14 mouse cellular contexts compared by ENCODE assay signal in the genomic region with DNA sequence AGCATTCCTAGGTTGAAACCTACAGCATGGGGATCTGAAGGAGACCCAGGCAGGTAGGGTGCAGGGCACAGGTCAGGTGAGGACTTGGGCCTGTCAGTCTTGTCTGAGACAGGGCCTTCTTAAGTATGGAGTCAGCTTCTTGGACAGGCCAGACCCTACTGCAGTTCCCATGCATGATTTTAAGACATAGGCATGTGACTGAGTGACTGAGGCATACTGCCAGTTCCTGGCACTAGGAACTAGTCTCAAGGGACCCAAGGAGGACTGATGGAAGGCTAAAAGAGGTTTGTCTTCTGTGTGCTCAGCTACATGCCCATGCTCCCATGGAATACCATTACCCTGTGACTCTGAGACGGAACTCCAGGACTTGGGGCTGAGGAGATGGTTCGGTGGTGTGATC. TPM values are rescaled to one million over a fixed set of nuclear protein-coding genes. Genes with fewer than 3 reads are reported as not detected.
DNase-seq lines count a peak whose midpoint lies in the region; ATAC-seq lines count a peak whose summit lies in the region.
"Had no signal": no experiment of that assay in that cellular context is flagged by ENCODE, and none has a peak within 500 bp of the region (broad histone marks: within the 10 kb centered on the region; RNA-seq: fewer than 3 reads in every experiment).

No protein-coding gene starts in this region.

- H3K4me3 ChIP-seq in hindbrain, embryonic 13.5 days: no peak overlapping the region
- H3K4me3 ChIP-seq in hindbrain, embryonic 11.5 days (ENCODE audit: low read depth, low read length): no peak overlapping the region
- no peak overlapping the region for H3K4me3 ChIP-seq in intestine, embryonic 16.5 days (ENCODE audit: low read length)
- H3K4me3 ChIP-seq: liver, embryonic 15.5 days; midbrain, embryonic 15.5 days had no signal

- H3K4me2 ChIP-seq in hindbrain, embryonic 13.5 days: no peak overlapping the region
- H3K4me2 ChIP-seq in hindbrain, embryonic 11.5 days (replicated peaks; ENCODE audit: low read depth, low read length): no peak overlapping the region
- H3K4me2 ChIP-seq in intestine, embryonic 16.5 days (ENCODE audit: low read depth, low read length): no peak overlapping the region
- H3K4me2 ChIP-seq: liver, embryonic 15.5 days; midbrain, embryonic 15.5 days had no signal

- H3K9me3 ChIP-seq in hindbrain, embryonic 13.5 days: no peaks in the 10 kb centered on the region
- no peaks in the 10 kb centered on the region for H3K9me3 ChIP-seq in hindbrain, embryonic 11.5 days (ENCODE audit: control insufficient read depth, low read length)
- H3K9me3 ChIP-seq in intestine, embryonic 16.5 days (ENCODE audit: control insufficient read depth, low read length): no peaks in the 10 kb centered on the region
- H3K9me3 ChIP-seq: liver, embryonic 15.5 days; midbrain, embryonic 15.5 days had no signal

- no peak overlapping the region for H3K9ac ChIP-seq in hindbrain, embryonic 13.5 days
- H3K9ac ChIP-seq in hindbrain, embryonic 11.5 days (ENCODE audit: low read depth, low read length): no peak overlapping the region
- H3K9ac ChIP-seq in intestine, embryonic 16.5 days (ENCODE audit: low read depth, low read length): no peak overlapping the region
- H3K9ac ChIP-seq: liver, embryonic 15.5 days; midbrain, embryonic 15.5 days had no signal

- H3K4me1 ChIP-seq in hindbrain, embryonic 13.5 days (replicated peaks): peaks cover 56% of the 10 kb centered on the region
- H3K4me1 ChIP-seq in hindbrain, embryonic 11.5 days (replicated peaks; ENCODE audit: control insufficient read depth, insufficient read depth, low read length): peaks cover 15% of the 10 kb centered on the region; the same call in 1 of the 2 replicates
- peaks cover 22% of the 10 kb centered on the region for H3K4me1 ChIP-seq in intestine, embryonic 16.5 days (ENCODE audit: control insufficient read depth, insufficient read depth, low read length)

- peak overlapping the region; percentile 70 for H3K27ac ChIP-seq in hindbrain, embryonic 13.5 days
- H3K27ac ChIP-seq in hindbrain, embryonic 11.5 days (ENCODE audit: low read depth, low read length): no peak overlapping the region
- H3K27ac ChIP-seq in intestine, embryonic 16.5 days (ENCODE audit: low read length): peak overlapping the region; percentile 29; the same call in 1 of the 2 replicates
- H3K27ac ChIP-seq: liver, embryonic 15.5 days had no signal

- no peaks in the 10 kb centered on the region for H3K36me3 ChIP-seq in hindbrain, embryonic 13.5 days
- H3K36me3 ChIP-seq in hindbrain, embryonic 11.5 days (ENCODE audit: control insufficient read depth, insufficient read depth, low read length): no peaks in the 10 kb centered on the region
- no peaks in the 10 kb centered on the region for H3K36me3 ChIP-seq in intestine, embryonic 16.5 days (ENCODE audit: control insufficient read depth, insufficient read depth, low read length)
- H3K36me3 ChIP-seq: liver, embryonic 15.5 days; midbrain, embryonic 15.5 days had no signal

- peaks cover 31% of the 10 kb centered on the region for H3K27me3 ChIP-seq in hindbrain, embryonic 13.5 days
- H3K27me3 ChIP-seq in hindbrain, embryonic 11.5 days (ENCODE audit: control insufficient read depth, insufficient read depth, low read length): peaks cover 18% of the 10 kb centered on the region
- peaks cover 16% of the 10 kb centered on the region for H3K27me3 ChIP-seq in intestine, embryonic 16.5 days (replicated peaks; ENCODE audit: control insufficient read depth, insufficient read depth, low read length)

- ATAC-seq in hindbrain, embryonic 13.5 days (ENCODE audit: low FRiP score): no peak
- no peak for ATAC-seq in hindbrain, embryonic 11.5 days (ENCODE audit: low FRiP score)
- no peak for ATAC-seq in intestine, embryonic 16.5 days
- ATAC-seq: midbrain, embryonic 15.5 days had no signal

- DNase-seq in adrenal gland, adult 2 months: peak; percentile 30
- no peak for DNase-seq in adrenal gland, postnatal 4 days (ENCODE audit: low spot score in 2 of 2)
- no peak for DNase-seq in hindbrain, embryonic 11.5 days (ENCODE audit: low spot score)
- DNase-seq in adipocyte (ENCODE audit: low spot score): peak; percentile 89
- DNase-seq in embryo, embryonic 9.5 days (ENCODE audit: extremely low spot score): no peak
- DNase-seq in ovary, adult 18-20 months (ENCODE audit: low spot score): no peak
- DNase-seq: cerebellum, postnatal 36 days; kidney, adult 18-20 months; layer of hippocampus, adult 9-11 months had no signal

- 94% methylated on average over 2 of the region's 2 CpGs for WGBS in hindbrain, embryonic 13.5 days
- 81% methylated on average over 2 of the region's 2 CpGs for WGBS in hindbrain, embryonic 11.5 days
- 90% methylated on average over 2 of the region's 2 CpGs for WGBS in intestine, embryonic 16.5 days

RNA-seq across cellular contexts. Expression of a gene that starts 2.9 kb away (rescaled TPM):
- 10 to 100 TPM; 24.8 to 44.6 TPM for total RNA-seq in adrenal gland, adult 2 months (2021)
- polyA plus RNA-seq in adrenal gland, adult 2 months (2012; rRNA removed): 73.5 and 81.5 TPM in 2 replicates
- total RNA-seq in adrenal gland, postnatal 4 days (2021): 10 to 100 TPM; 57.7 to 60.2 TPM
- 8.0 and 8.1 TPM in 2 replicates for polyA plus RNA-seq in hindbrain, embryonic 13.5 days (2015; fragmentation: Nextera tagmentation; extraction: Ambion mirVana)
- polyA plus RNA-seq in hindbrain, embryonic 11.5 days (2014; fragmentation: Nextera tagmentation; extraction: Ambion mirVana): 11.0 and 11.9 TPM in 2 replicates
- polyA plus RNA-seq in intestine, embryonic 16.5 days (2015; fragmentation: Nextera tagmentation; extraction: Ambion mirVana): 19.1 and 24.5 TPM in 2 replicates

RNA-seq across cellular contexts. Expression of a gene that starts 54.4 kb away (rescaled TPM):
- not detected for total RNA-seq in adrenal gland, adult 2 months (2021)
- polyA plus RNA-seq in adrenal gland, adult 2 months (2012; rRNA removed): not detected in 2 replicates
- not detected for total RNA-seq in adrenal gland, postnatal 4 days (2021)
- polyA plus RNA-seq in hindbrain, embryonic 13.5 days (2015; fragmentation: Nextera tagmentation; extraction: Ambion mirVana): not detected in 2 replicates
- polyA plus RNA-seq in hindbrain, embryonic 11.5 days (2014; fragmentation: Nextera tagmentation; extraction: Ambion mirVana): not detected in 2 replicates
- polyA plus RNA-seq in intestine, embryonic 16.5 days (2015; fragmentation: Nextera tagmentation; extraction: Ambion mirVana): not detected in 2 replicates
- polyA plus RNA-seq: brain, embryonic 14.5 days; liver, embryonic 15.5 days; midbrain, embryonic 15.5 days had no signal

Comparison
In these comparisons a context has a peak if more than half of its experiments do, and no peak if none do; other contexts are left out.
1. DNase-seq: peak in adrenal gland, adult 2 months (single experiment) and adipocyte (single experiment); none in adrenal gland, postnatal 4 days (0 of 2), hindbrain, embryonic 11.5 days (single experiment), embryo, embryonic 9.5 days (single experiment) and ovary, adult 18-20 months (single experiment).